Mouse (Mus musculus) forebrain, embryonic 16.5 days (tissue): Measurements from ENCODE around the gene Foxo3. TPM values are rescaled to one million over a fixed set of nuclear protein-coding genes. Genes with fewer than 3 reads are reported as not detected.

Source experiments
- ATAC-seq: fragments of 200-750 bp; cut with Nextera tagmentation; 2 replicates; pipeline ENCODE4 v1.8.0; 2017; ENCODE audit warnings: mild to moderate bottlenecking, moderate library complexity
- H3K27ac ChIP-seq: fragments of 300-500 bp; sonication (generic); 2 replicates; pipeline ENCODE4 v1.5.1; 2014; ENCODE audit warnings: low read length, control low read depth
- H3K27me3 ChIP-seq: fragments of 300-500 bp; sonication (generic); replicated peaks from 2 replicates; pipeline ENCODE4 v1.6.1; 2014; ENCODE audit warnings: low read length; ENCODE audit not compliant: control insufficient read depth, insufficient read depth
- H3K36me3 ChIP-seq: fragments of 300-500 bp; sonication (generic); 2 replicates; pipeline ENCODE4 v1.6.1; 2014; ENCODE audit not compliant: control insufficient read depth, insufficient read depth
- H3K4me1 ChIP-seq: fragments of 300-500 bp; sonication (generic); replicated peaks from 2 replicates; pipeline ENCODE4 v1.6.1; 2014; ENCODE audit warnings: low read length; ENCODE audit not compliant: control insufficient read depth, insufficient read depth
- H3K4me2 ChIP-seq: fragments of 300-500 bp; sonication (generic); 2 replicates; pipeline ENCODE4 v1.6.1; 2014; ENCODE audit warnings: mild to moderate bottlenecking, low read length, control low read depth
- H3K4me3 ChIP-seq: fragments of 300-500 bp; sonication (generic); replicated peaks from 2 replicates; pipeline ENCODE4 v1.5.1; 2014; ENCODE audit warnings: mild to moderate bottlenecking, low read length, control low read depth
- H3K9ac ChIP-seq: fragments of 300-500 bp; sonication (generic); replicated peaks from 2 replicates; pipeline ENCODE4 v1.6.1; 2014; ENCODE audit warnings: low read depth, low read length, control low read depth
- H3K9me3 ChIP-seq: fragments of 300-500 bp; sonication (generic); 2 replicates; pipeline ENCODE4 v1.6.1; 2016; ENCODE audit warnings: low read length; ENCODE audit not compliant: control insufficient read depth
- WGBS: fragments of 180-500 bp; shearing (Covaris S2); extraction: QIAGEN DNeasy Blood & Tissue Kit; methylation state at CpG from one replicate; pipeline ENCODE4 v1.1.7; 2014; 5-methylcytosine and 5-hydroxymethylcytosine counted together
- polyA plus RNA-seq: library from polyadenylated mRNA; unstranded; fragments of >200 nt; fragmentation: Nextera tagmentation; extraction: Ambion mirVana; gene quantifications from 2 replicates; pipeline ENCODE4 v1.2.1, GENCODE M21; 2015

Gene Foxo3
- polyA plus RNA-seq, 1 experiment from 2014 or later, result 4.8 TPM

DNA sequence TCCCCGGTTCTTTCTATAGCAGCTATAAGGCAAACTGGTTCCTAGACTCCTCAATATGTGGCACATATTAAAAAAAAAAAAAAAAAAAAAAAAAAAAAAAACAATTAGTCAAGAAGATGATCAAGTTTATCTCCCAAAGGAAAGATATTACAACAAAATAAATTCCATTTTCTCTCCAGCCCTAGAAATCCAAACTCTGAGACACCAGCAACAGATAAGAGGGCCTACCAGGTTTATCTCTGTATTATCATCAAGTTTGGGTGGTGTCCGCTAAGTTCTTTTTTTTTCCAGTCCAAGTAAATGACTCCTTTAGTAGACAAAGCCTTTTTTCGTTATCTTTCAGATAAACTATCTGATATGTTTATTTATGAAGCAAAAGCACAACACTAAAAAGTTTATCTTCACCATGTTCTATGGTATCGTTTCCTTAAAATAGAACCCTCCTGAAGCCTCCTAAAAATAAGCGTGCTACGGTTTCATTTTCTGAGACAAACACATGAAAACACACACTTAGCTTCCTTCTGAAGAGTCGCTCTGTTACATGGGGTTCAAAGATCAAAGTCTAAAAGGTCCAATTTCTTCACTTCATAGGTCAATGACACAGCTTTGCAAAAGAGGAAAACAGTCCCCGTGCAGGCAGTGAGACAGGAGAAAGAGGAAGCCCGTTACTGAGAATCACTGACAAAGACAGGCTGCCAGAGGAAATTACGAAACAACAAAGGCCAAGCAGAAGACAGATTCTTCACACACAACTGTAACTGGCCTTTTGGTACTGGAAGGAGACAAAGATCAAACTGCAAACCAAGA lies 6.1 kb downstream of the Foxo3 start:
- WGBS, result 67% methylated on average over 10 of the region's 10 CpGs
- H3K27me3 ChIP-seq, result no peaks in the 10 kb centered on the region; the same call in 1 of the 2 replicates
- H3K9me3 ChIP-seq, result no peaks in the 10 kb centered on the region
- no peak overlapping the region for H3K4me2 ChIP-seq
- H3K4me1 ChIP-seq, result peaks cover 24% of the 10 kb centered on the region
- H3K4me3 ChIP-seq, result no peak overlapping the region
- no peak overlapping the region for H3K9ac ChIP-seq
- ATAC-seq, result no peak
- no peak overlapping the region for H3K27ac ChIP-seq
- peaks cover 2% of the 10 kb centered on the region; the same call in 1 of the 2 replicates for H3K36me3 ChIP-seq

DNA sequence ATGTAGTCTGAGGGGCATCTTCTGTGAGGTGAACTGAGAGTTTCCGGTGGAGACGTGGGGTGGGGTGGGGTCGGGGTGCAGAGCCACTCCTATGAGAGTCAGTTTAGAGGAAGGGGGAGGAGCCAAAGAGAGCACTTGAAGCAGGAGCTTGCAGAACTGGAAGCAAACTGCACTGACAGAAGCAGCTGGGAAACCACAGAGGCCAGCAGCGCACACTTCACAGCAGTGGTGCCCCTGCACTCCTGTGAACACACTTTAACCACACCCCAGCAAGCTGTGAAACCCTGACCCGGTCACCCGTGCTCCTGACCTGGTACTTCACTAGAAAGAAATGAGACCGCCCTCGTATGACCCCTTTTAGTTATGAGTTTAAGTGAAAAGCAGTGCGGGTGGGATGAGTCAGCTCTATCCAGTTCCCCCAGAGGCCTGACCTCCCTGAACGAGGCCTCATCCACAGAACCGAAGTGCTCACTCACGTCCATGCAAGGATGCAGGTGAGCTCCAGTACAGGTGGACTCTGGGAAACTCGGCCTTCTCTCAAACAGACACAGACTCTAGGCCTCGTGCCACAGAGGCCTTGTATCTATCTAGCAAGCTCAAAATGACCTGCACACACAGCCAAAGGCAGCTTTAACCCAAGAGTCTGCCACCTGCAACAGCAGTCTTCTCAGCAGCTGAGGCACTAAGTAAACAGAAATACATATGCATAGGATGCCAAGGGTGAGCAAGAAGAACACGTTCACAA lies 7.1 kb downstream of the Foxo3 start:
- Histone ChIP-seq H3K27me3 (no peaks in the 10 kb centered on the region; the same call in 1 of the 2 replicates), H3K36me3 (peaks cover 2% of the 10 kb centered on the region; the same call in 1 of the 2 replicates), H3K4me2 (no peak overlapping the region), H3K27ac (no peak overlapping the region), H3K4me1 (peaks cover 14% of the 10 kb centered on the region), H3K9me3 (no peaks in the 10 kb centered on the region), H3K4me3 (no peak overlapping the region), H3K9ac (no peak overlapping the region)
- WGBS, result 76% methylated on average over 15 of the region's 15 CpGs
- ATAC-seq, result no peak

DNA sequence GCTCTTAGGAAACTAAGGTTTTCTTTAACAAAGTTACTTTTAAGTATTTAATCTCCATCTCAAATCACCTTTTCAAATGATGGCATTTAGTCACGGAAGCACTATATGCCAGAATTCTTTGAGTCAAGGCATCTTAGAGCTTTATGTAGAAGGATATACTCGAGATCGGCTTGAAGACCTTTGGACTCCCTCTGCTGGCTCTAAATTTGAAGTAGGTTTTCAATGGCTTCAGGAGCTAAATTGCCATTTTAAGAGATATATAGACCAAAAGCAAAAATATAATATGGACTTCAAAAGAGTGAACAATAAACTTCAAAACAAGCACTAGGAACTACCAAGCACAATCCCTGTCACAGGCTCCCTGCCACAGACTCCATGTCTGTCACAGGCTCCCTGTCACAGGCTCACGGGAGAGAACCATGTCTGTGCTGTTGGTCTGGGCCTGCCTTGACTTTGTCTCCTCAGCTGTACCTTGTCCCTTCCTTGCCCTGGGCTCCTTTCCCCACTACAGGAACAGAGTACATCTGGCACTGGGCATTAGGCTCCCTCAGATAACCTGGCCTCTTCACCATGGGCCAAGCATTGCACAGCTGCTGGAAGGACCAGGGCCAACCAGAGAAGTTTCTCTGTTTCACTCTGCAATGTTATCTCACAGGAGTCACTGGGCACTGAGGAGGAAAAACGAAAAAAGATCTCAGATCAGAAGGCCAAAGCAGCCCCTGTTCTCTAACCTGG lies 8.6 kb downstream of the Foxo3 start:
- 85% methylated on average over 5 of the region's 5 CpGs for WGBS
- Histone ChIP-seq H3K4me1 (no peaks in the 10 kb centered on the region; the same call in 1 of the 2 replicates), H3K27me3 (no peaks in the 10 kb centered on the region), H3K9me3 (no peaks in the 10 kb centered on the region), H3K4me2 (no peak overlapping the region), H3K36me3 (peaks cover 2% of the 10 kb centered on the region; the same call in 1 of the 2 replicates), H3K4me3 (no peak overlapping the region), H3K27ac (no peak overlapping the region), H3K9ac (no peak overlapping the region)
- no peak for ATAC-seq

DNA sequence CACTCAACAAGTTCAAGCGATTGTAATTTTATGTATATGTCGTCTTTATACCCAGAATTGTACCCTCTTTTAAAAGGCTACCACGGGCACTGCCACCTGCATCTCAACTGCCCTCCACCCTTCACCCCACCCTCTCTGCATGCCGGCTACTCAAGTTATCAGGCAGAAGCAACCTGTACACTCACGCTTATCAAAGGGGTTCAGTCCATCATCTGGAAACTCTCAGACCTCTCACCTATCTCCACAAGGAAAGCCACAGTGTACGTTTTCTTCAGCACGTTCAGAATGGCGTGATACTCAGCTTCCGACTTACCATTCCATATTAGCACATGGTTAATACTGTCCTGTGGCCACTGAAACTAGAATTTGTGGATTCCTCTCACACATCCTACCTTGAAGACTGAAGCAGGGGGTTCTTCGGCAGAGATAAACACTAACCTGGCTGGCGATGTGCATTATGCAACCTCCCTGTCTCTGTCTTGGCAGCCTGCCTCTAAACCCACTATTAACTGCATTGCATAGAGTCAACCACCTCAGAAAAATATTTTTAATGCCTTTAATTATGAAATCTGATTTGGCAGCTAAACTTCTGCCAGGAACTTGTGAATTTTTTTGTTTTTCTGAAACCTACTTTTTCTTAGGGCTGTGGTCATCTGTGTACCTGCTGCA lies 11.4 kb downstream of the Foxo3 start:
- WGBS, result 95% methylated on average over 11 of the region's 11 CpGs
- no peaks in the 10 kb centered on the region; the same call in 1 of the 2 replicates for H3K4me1 ChIP-seq
- no peak overlapping the region for H3K4me2 ChIP-seq
- no peak for ATAC-seq
- H3K9ac ChIP-seq, result no peak overlapping the region
- H3K9me3 ChIP-seq, result no peaks in the 10 kb centered on the region
- H3K27ac ChIP-seq, result no peak overlapping the region
- H3K36me3 ChIP-seq, result peaks cover 2% of the 10 kb centered on the region; the same call in 1 of the 2 replicates
- no peak overlapping the region for H3K4me3 ChIP-seq
- H3K27me3 ChIP-seq, result no peaks in the 10 kb centered on the region

DNA sequence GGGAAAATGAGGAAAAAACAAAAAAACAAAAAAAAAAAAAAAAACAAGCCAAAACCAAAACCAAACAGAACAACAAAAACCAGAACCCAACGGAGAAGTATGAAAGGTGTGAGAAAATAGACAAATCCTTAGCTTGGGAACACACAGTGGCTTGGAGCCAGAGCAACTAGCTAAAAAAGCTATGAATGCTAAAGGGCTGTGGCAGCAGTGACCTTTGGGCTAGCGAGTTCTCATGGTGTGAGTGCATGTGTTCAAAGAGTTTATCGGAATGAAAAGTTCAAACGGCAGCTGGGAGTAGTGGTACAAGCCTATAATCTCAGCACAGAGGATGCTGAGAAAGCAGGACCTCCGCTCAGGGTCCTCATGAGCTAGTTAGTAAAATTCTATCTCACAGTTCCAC lies 12.4 kb downstream of the Foxo3 start:
- Histone ChIP-seq H3K36me3 (peaks cover 2% of the 10 kb centered on the region; the same call in 1 of the 2 replicates), H3K4me1 (peaks cover 6% of the 10 kb centered on the region; the same call in 1 of the 2 replicates), H3K27ac (no peak overlapping the region), H3K27me3 (no peaks in the 10 kb centered on the region), H3K9ac (no peak overlapping the region), H3K4me3 (no peak overlapping the region), H3K9me3 (no peaks in the 10 kb centered on the region), H3K4me2 (no peak overlapping the region)
- ATAC-seq, result no peak
- 86% methylated on average over 5 of the region's 5 CpGs for WGBS

DNA sequence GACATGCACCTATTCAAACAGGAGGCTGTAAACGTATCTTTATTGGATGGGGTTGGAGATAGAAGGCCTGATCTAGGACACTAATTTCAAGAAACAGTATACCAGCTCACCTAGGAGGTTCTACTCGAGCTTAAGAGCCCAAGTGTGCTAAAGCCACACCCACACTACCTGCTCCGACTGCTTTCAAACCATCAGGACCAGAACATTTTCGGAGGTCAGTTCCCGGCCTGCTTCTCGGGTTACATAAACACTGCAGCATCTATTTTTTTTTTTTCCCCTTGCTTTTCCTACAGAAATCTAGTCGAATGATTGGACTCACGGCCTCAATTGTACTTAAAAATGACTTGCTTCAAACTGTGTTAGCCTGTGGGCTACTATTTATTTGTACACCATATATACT lies 12.9 kb downstream of the Foxo3 start:
- Histone ChIP-seq H3K27me3 (no peaks in the 10 kb centered on the region), H3K9me3 (no peaks in the 10 kb centered on the region), H3K27ac (no peak overlapping the region), H3K9ac (no peak overlapping the region), H3K4me3 (no peak overlapping the region), H3K36me3 (peaks cover 2% of the 10 kb centered on the region; the same call in 1 of the 2 replicates), H3K4me2 (no peak overlapping the region), H3K4me1 (peaks cover 7% of the 10 kb centered on the region; the same call in 1 of the 2 replicates)
- WGBS, result 85% methylated on average over 8 of the region's 8 CpGs
- no peak for ATAC-seq

DNA sequence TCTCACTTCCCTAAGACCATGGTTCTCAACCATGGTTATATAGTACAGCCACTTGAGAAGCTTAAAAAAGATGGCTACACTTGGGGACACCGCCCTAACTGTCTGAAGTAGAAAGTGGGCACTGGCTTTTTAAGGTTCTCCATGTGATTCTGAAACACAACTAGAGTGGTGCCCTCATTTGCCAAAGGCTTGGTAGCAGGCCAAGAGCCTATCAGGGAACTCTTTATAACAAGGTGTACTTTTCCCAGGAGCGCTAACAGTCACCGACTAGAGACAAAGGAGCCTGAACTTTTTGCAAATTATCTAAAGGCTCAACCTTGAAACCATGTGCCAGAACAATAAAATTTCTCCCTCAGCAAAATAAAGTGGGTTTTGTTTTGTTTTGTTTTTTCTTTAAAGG lies 14.5 kb downstream of the Foxo3 start:
- WGBS, result 75% methylated on average over 3 of the region's 3 CpGs
- no peaks in the 10 kb centered on the region for H3K9me3 ChIP-seq
- no peak overlapping the region for H3K4me3 ChIP-seq
- H3K27ac ChIP-seq, result no peak overlapping the region
- no peak overlapping the region for H3K4me2 ChIP-seq
- ATAC-seq, result no peak
- peaks cover 2% of the 10 kb centered on the region; the same call in 1 of the 2 replicates for H3K36me3 ChIP-seq
- H3K4me1 ChIP-seq, result peaks cover 7% of the 10 kb centered on the region; the same call in 1 of the 2 replicates
- no peak overlapping the region for H3K9ac ChIP-seq
- H3K27me3 ChIP-seq, result no peaks in the 10 kb centered on the region

DNA sequence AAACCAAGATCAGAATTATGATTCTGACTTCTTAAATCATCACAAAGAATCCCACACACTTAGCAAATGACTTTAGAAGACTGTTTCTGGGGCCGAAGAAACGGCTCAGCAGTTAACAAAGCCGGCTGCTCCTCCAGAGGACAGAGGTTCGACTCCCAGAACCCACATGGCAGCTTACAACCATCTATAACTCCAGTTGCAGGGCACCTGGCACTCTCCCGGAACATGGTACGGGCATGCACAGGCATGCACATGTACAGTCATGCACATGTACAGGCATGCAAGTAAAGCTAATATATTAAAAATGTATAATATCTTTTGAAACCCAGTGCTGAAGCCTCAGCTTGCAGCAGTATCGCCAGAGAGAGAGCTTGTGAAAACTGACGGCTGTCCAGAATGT lies 15.5 kb downstream of the Foxo3 start:
- ATAC-seq, result no peak
- 93% methylated on average over 8 of the region's 8 CpGs for WGBS
- no peak overlapping the region for H3K4me2 ChIP-seq

More for the DNA sequence above, 15.5 kb downstream of the Foxo3 start:
- Histone ChIP-seq H3K36me3 (peaks cover under 1% of the 10 kb centered on the region; the same call in 1 of the 2 replicates), H3K27me3 (no peaks in the 10 kb centered on the region), H3K9ac (no peak overlapping the region), H3K4me1 (peaks cover 7% of the 10 kb centered on the region; the same call in 1 of the 2 replicates), H3K4me3 (no peak overlapping the region), H3K27ac (no peak overlapping the region), H3K9me3 (no peaks in the 10 kb centered on the region)
